Mouse (Mus musculus): ENCODE measurements around the gene Nup107. TPM values are rescaled to one million over a fixed set of nuclear protein-coding genes. Genes with fewer than 3 reads are reported as not detected.
"Not testable (repeated sequence)": the region's sequence is repeated elsewhere in the genome, so short reads cannot be mapped to it uniquely, and the experiment has no call there.

The Nup107 gene
- total and polyA plus RNA-seq, 3 experiments: 80.2 to 91.6 TPM; not detected in 1

DNA sequence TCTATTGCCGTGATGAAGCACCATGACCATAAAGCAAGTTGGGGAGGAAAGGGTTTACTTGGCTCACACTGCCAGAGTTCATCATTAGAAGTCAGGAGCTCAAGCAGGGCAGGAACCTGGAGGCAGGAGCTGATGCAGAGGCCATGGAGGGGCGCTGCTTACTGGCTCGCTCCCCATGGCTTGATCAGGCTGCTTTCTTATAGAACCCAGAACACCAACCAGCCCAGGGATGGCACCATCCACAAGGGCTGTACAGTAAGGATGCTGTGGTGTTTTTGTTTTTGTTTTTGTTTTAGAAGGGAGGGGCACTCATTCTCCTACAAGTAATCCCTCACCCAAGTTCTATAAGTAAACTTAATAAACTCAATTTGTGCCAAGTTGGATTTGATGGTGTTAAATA, 75.8 kb downstream of the Nup107 start:
- Histone ChIP-seq H3K79me2 (ENCODE audit: control insufficient read depth, insufficient read depth, low read length, poor library complexity) (no peaks in the 10 kb centered on the region), H3K9ac (ENCODE audit: control insufficient read depth, low read depth, low read length, poor library complexity, severe bottlenecking) (no peak overlapping the region), H3K4me3 (ENCODE audit: control insufficient read depth in 1 of 2, insufficient read depth in 1 of 2, low read depth in 2 of 2, low read length in 2 of 2) (no peak overlapping the region), H3K27me3 (ENCODE audit: control insufficient read depth in 1 of 2, insufficient read depth in 2 of 2, low read length in 2 of 2) (no peaks in the 10 kb centered on the region), H3K27ac (ENCODE audit: control insufficient read depth, low read depth, low read length) (no peak overlapping the region), H3K9me3 (replicated peaks; ENCODE audit: insufficient read depth, low read length) (no peaks in the 10 kb centered on the region), H3K4me1 (ENCODE audit: control insufficient read depth in 1 of 2, insufficient read depth in 2 of 2, low read length in 2 of 2) (peaks cover 0 to 9% of the 10 kb centered on the region in 2 experiments; a peak in 2 of 4 replicates), H3K36me3 (ENCODE audit: control insufficient read depth in 1 of 2, insufficient read depth in 2 of 2, low read length in 2 of 2) (no peaks in the 10 kb centered on the region; a peak in 1 of 4 replicates)
- TF ChIP-seq SMC3 (IDR thresholded peaks at IDR 0.05; ENCODE audit: low read depth, low read length): no peak
- no peak for TF ChIP-seq ELF1 (IDR thresholded peaks at IDR 0.05; ENCODE audit: low read depth, low read length)
- no peak for TF ChIP-seq MAZ (IDR thresholded peaks at IDR 0.05; ENCODE audit: low read depth, low read length)
- no peak for TF ChIP-seq MAX (IDR thresholded peaks at IDR 0.05; ENCODE audit: low read length)
- TF ChIP-seq ZC3H11A (IDR thresholded peaks at IDR 0.05; ENCODE audit: low read depth, low read length): no peak
- no peak for TF ChIP-seq KAT2A (conservative IDR thresholded peaks at IDR 0.05; ENCODE audit: low read depth, low read length)
- no peak for TF ChIP-seq NELFE (IDR thresholded peaks at IDR 0.05; ENCODE audit: low read depth, low read length)
- TF ChIP-seq MXI1 (IDR thresholded peaks at IDR 0.05; ENCODE audit: low read depth, low read length): no peak
- no peak for TF ChIP-seq MYC (IDR thresholded peaks at IDR 0.05; ENCODE audit: low read depth, low read length)
- no peak for TF ChIP-seq MYB (IDR thresholded peaks at IDR 0.05; ENCODE audit: low read depth, low read length)
- no peak for TF ChIP-seq UBTF (IDR thresholded peaks at IDR 0.05; ENCODE audit: borderline replicate concordance, insufficient read depth, low read depth, low read length)
- no peak for TF ChIP-seq MEF2A (IDR thresholded peaks at IDR 0.05; ENCODE audit: extremely low read depth, insufficient replicate concordance, low read depth, low read length, poor library complexity, severe bottlenecking)
- no peak for TF ChIP-seq POLR2AphosphoS5 (IDR thresholded peaks at IDR 0.05; ENCODE audit: borderline replicate concordance, low read depth, low read length)
- no peak for TF ChIP-seq MAFK (IDR thresholded peaks at IDR 0.05; ENCODE audit: borderline replicate concordance, low read depth, low read length)
- DNase-seq (ENCODE audit: low read depth, low spot score): no peak

DNA sequence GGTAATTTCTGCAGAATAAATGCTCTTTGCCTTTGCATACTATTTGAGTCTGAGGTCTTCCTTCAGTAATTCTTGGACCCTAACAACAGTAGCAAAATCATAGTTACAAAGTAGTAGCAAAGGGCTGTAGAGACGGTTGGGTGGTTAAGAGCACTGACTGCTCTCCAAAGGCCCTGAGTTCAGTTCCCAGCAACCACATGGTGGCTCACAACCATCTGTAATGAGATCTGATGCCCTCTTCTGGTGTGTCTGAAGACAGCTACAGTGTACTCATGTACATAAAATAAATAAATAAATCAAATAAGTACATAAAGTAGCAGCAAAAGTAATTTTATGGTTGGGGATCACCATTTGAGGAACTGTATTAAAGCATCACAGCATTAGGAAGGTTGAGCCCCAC, 76.9 kb downstream of the Nup107 start:
- DNase-seq (ENCODE audit: low read depth, low spot score); H3K79me2 ChIP-seq (ENCODE audit: control insufficient read depth, insufficient read depth, low read length, poor library complexity); H3K9me3 ChIP-seq (replicated peaks; ENCODE audit: insufficient read depth, low read length); H3K27ac ChIP-seq (ENCODE audit: control insufficient read depth, low read depth, low read length); H3K9ac ChIP-seq (ENCODE audit: control insufficient read depth, low read depth, low read length, poor library complexity, severe bottlenecking); H3K36me3 ChIP-seq (ENCODE audit: control insufficient read depth in 1 of 2, insufficient read depth in 2 of 2, low read length in 2 of 2); H3K27me3 ChIP-seq (ENCODE audit: control insufficient read depth in 1 of 2, insufficient read depth in 2 of 2, low read length in 2 of 2); H3K4me3 ChIP-seq (ENCODE audit: control insufficient read depth in 1 of 2, insufficient read depth in 1 of 2, low read depth in 2 of 2, low read length in 2 of 2): not testable (repeated sequence)
- peaks cover 0 to 11% of the 10 kb centered on the region in 2 experiments; a peak in 2 of 4 replicates for H3K4me1 ChIP-seq (ENCODE audit: control insufficient read depth in 1 of 2, insufficient read depth in 2 of 2, low read length in 2 of 2)

DNA sequence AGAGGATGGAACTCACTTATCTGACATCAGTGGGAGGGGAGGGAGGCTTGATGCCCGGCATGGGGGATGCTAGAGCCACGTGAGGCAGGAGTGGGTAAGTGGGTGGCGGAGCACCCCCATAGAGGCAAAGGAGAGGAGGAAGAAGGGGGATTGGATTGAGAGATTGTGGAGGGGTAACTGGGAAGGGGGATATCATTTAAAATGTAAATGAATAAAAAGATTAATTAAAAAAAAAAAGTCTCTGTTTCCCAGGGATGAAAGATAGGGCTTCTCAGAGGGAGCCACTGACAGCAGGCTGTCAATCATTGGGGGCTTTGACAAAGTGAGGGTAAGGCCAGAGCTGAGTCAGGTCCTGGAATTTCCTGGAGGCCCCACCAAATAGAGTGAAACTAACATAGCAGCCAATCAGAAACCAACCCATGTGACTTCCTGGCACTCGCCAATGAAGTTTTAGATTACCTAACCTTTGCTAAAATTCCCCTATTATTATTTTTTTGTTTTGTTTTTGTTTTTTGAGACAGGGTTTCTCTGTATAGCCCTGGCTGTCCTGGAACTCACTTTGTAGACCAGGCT, 77.5 kb downstream of the Nup107 start:
- peaks cover 0 to 4% of the 10 kb centered on the region in 2 experiments; a peak in 2 of 4 replicates for H3K36me3 ChIP-seq (ENCODE audit: control insufficient read depth in 1 of 2, insufficient read depth in 2 of 2, low read length in 2 of 2)
- no peak overlapping the region for H3K27ac ChIP-seq (ENCODE audit: control insufficient read depth, low read depth, low read length)
- peak overlapping the region; percentile 39 for H3K9ac ChIP-seq (ENCODE audit: control insufficient read depth, low read depth, low read length, poor library complexity, severe bottlenecking)
- H3K4me3 ChIP-seq (ENCODE audit: control insufficient read depth in 1 of 2, insufficient read depth in 1 of 2, low read depth in 2 of 2, low read length in 2 of 2): no peak overlapping the region; a peak in 1 of 4 replicates
- H3K4me1 ChIP-seq (ENCODE audit: control insufficient read depth in 1 of 2, insufficient read depth in 2 of 2, low read length in 2 of 2): peaks cover 0 to 11% of the 10 kb centered on the region in 2 experiments; a peak in 2 of 4 replicates
- DNase-seq (ENCODE audit: low read depth, low spot score): no peak
- TF ChIP-seq USF1 (IDR thresholded peaks at IDR 0.05; ENCODE audit: low read depth, low read length) (0 out of 2 replicates have a peak, but pooled peaks have one; percentile 10), ETS1 (IDR thresholded peaks at IDR 0.05; ENCODE audit: low read depth, low read length) (no peak)
- H3K9me3 ChIP-seq (replicated peaks; ENCODE audit: insufficient read depth, low read length): no peaks in the 10 kb centered on the region
- H3K27me3 ChIP-seq (ENCODE audit: control insufficient read depth in 1 of 2, insufficient read depth in 2 of 2, low read length in 2 of 2): no peaks in the 10 kb centered on the region
- peaks cover 8% of the 10 kb centered on the region for H3K79me2 ChIP-seq (ENCODE audit: control insufficient read depth, insufficient read depth, low read length, poor library complexity)
